Mouse (Mus musculus): ENCODE measurements around the gene Tnk1. TPM values are rescaled to one million over a fixed set of nuclear protein-coding genes. Genes with fewer than 3 reads are reported as not detected.

Gene Tnk1
- total and polyA plus RNA-seq, 3 experiments: 0.25 to 0.35 TPM; not detected in 1

DNA sequence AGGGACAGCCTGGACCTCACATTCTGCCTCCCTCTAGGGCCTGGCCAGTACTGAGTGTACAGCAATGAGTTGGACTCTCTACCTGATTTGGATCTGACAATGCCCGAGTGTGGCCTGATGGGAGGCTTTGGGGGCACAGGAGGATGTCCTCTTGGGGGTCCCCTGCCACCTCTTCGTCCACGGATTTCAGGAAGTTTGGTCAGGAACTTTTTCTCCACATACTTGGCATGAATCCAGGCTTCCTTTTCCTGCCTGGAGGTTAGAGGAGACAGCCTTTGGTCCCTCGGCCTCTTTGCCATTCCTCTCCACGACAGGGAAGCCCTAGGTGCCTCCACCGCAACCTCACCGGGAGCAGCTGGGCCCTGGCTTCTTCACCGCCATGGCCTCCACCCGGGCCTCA, 25.7 kb upstream of the Tnk1 start:
- Histone ChIP-seq H3K27ac (ENCODE audit: control insufficient read depth, low read depth, low read length) (0 out of 2 replicates have a peak overlapping the region, but pooled peaks have one; percentile 13), H3K36me3 (ENCODE audit: control insufficient read depth in 1 of 2, insufficient read depth in 2 of 2, low read length in 2 of 2) (peaks cover 0 to 16% of the 10 kb centered on the region in 2 experiments; a peak in 2 of 4 replicates), H3K9me3 (replicated peaks; ENCODE audit: insufficient read depth, low read length) (no peaks in the 10 kb centered on the region), H3K9ac (ENCODE audit: control insufficient read depth, low read depth, low read length, poor library complexity, severe bottlenecking) (no peak overlapping the region), H3K79me2 (ENCODE audit: control insufficient read depth, insufficient read depth, low read length, poor library complexity) (no peaks in the 10 kb centered on the region), H3K4me1 (ENCODE audit: control insufficient read depth in 1 of 2, insufficient read depth in 2 of 2, low read length in 2 of 2) (peaks cover 8 to 35% of the 10 kb centered on the region in 2 experiments), H3K27me3 (ENCODE audit: control insufficient read depth in 1 of 2, insufficient read depth in 2 of 2, low read length in 2 of 2) (no peaks in the 10 kb centered on the region), H3K4me3 (ENCODE audit: control insufficient read depth in 1 of 2, insufficient read depth in 1 of 2, low read depth in 2 of 2, low read length in 2 of 2) (no peak overlapping the region)
- no peak for DNase-seq (ENCODE audit: low read depth, low spot score)
- TF ChIP-seq TBP (IDR thresholded peaks at IDR 0.05; ENCODE audit: low read depth, low read length) (no peak), EP300 (IDR thresholded peaks at IDR 0.05; ENCODE audit: low read depth in 1 of 2, low read length in 2 of 2) (no peak), SMC3 (IDR thresholded peaks at IDR 0.05; ENCODE audit: low read depth, low read length) (no peak), RAD21 (IDR thresholded peaks at IDR 0.05; ENCODE audit: low read depth, low read length) (no peak), MAFK (IDR thresholded peaks at IDR 0.05; ENCODE audit: borderline replicate concordance, low read depth, low read length) (no peak), USF2 (IDR thresholded peaks at IDR 0.05; ENCODE audit: borderline replicate concordance in 1 of 2, insufficient read depth in 1 of 2, low read depth in 1 of 2, low read length in 2 of 2) (no peak), POLR2A (IDR thresholded peaks at IDR 0.05; ENCODE audit: control insufficient read depth in 1 of 2, insufficient read depth in 1 of 2, low read depth in 1 of 2, low read length in 2 of 2, poor library complexity in 1 of 2) (no peak), BHLHE40 (IDR thresholded peaks at IDR 0.05; ENCODE audit: borderline replicate concordance, low read depth, low read length) (no peak), SIN3A (IDR thresholded peaks at IDR 0.05; ENCODE audit: low read length) (no peak), MXI1 (IDR thresholded peaks at IDR 0.05; ENCODE audit: low read depth, low read length) (no peak), TAL1 (IDR thresholded peaks at IDR 0.05; ENCODE audit: low read length) (no peak), ZC3H11A (IDR thresholded peaks at IDR 0.05; ENCODE audit: low read depth, low read length) (no peak), CTCF (IDR thresholded peaks at IDR 0.05 in 2 of 3, conservative IDR thresholded peaks at IDR 0.05 in 1 of 3; ENCODE audit: control insufficient read depth in 1 of 3, insufficient read depth in 1 of 3, low read depth in 2 of 3, low read length in 3 of 3, poor library complexity in 1 of 3, severe bottlenecking in 1 of 3) (no peak), NELFE (IDR thresholded peaks at IDR 0.05; ENCODE audit: low read depth, low read length) (no peak), UBTF (IDR thresholded peaks at IDR 0.05; ENCODE audit: borderline replicate concordance, insufficient read depth, low read depth, low read length) (no peak), POLR2AphosphoS2 (IDR thresholded peaks at IDR 0.05; ENCODE audit: low read length) (no peak), ELF1 (IDR thresholded peaks at IDR 0.05; ENCODE audit: low read depth, low read length) (no peak)

DNA sequence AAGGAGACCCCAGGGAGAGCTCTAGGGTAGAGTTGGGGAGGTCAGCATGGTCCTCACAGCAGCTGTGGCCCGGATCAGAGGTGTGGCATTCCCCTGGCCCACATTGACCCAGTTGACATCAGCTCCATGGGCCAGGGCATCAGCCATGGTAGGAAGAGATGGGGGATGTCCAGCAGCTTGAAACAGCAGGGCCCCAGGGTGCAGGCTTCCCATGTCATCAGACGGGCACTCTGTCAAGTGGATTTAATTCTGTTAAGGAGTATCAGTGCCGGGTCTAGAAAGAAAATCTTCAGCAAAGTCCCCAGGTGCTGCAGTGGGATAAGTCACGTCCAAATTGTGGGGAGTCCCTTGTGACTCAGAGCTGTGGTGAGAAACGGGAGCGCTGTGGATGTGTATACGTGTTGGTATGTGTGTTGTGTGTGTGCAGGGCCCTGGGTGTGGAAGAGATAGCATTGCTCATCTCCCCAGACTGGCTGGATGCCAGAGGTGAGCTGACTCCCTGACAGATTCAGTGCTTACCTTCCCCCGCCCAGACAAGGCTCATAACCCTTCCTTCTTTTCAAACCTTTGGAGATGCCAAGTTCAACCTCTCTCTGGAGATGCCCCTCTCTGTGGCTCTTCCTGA, 25.1 kb upstream of the Tnk1 start:
- H3K36me3 ChIP-seq (ENCODE audit: control insufficient read depth in 1 of 2, insufficient read depth in 2 of 2, low read length in 2 of 2): peaks cover 0 to 22% of the 10 kb centered on the region in 2 experiments; a peak in 2 of 4 replicates
- DNase-seq (ENCODE audit: low read depth, low spot score): peak; percentile 96
- H3K9me3 ChIP-seq (replicated peaks; ENCODE audit: insufficient read depth, low read length): no peaks in the 10 kb centered on the region
- no peak overlapping the region for H3K9ac ChIP-seq (ENCODE audit: control insufficient read depth, low read depth, low read length, poor library complexity, severe bottlenecking)
- no peak overlapping the region for H3K4me3 ChIP-seq (ENCODE audit: control insufficient read depth in 1 of 2, insufficient read depth in 1 of 2, low read depth in 2 of 2, low read length in 2 of 2)
- H3K27me3 ChIP-seq (ENCODE audit: control insufficient read depth in 1 of 2, insufficient read depth in 2 of 2, low read length in 2 of 2): no peaks in the 10 kb centered on the region
- peaks cover 12 to 41% of the 10 kb centered on the region in 2 experiments for H3K4me1 ChIP-seq (ENCODE audit: control insufficient read depth in 1 of 2, insufficient read depth in 2 of 2, low read length in 2 of 2)
- peak overlapping the region; percentile 25 for H3K27ac ChIP-seq (ENCODE audit: control insufficient read depth, low read depth, low read length)
- H3K79me2 ChIP-seq (ENCODE audit: control insufficient read depth, insufficient read depth, low read length, poor library complexity): no peaks in the 10 kb centered on the region
- TF ChIP-seq TBP (IDR thresholded peaks at IDR 0.05; ENCODE audit: low read depth, low read length) (no peak), CHD1 (IDR thresholded peaks at IDR 0.05; ENCODE audit: low read depth, low read length) (no peak), SMC3 (IDR thresholded peaks at IDR 0.05; ENCODE audit: low read depth, low read length) (no peak), CHD2 (IDR thresholded peaks at IDR 0.05; ENCODE audit: low read length) (no peak), ZNF384 (IDR thresholded peaks at IDR 0.05; ENCODE audit: low read depth, low read length) (no peak), MAX (IDR thresholded peaks at IDR 0.05; ENCODE audit: low read length) (no peak; the same call in 1 of the 2 replicates), TCF12 (IDR thresholded peaks at IDR 0.05; ENCODE audit: low read depth, low read length) (peak; percentile 80), HCFC1 (IDR thresholded peaks at IDR 0.05; ENCODE audit: low read depth, low read length) (peak; percentile 31; the same call in 1 of the 2 replicates), SIN3A (IDR thresholded peaks at IDR 0.05; ENCODE audit: low read length) (peak; percentile 46), BHLHE40 (IDR thresholded peaks at IDR 0.05; ENCODE audit: borderline replicate concordance, low read depth, low read length) (peak; percentile 32; the same call in 1 of the 2 replicates), ZC3H11A (IDR thresholded peaks at IDR 0.05; ENCODE audit: low read depth, low read length) (no peak), MAZ (IDR thresholded peaks at IDR 0.05; ENCODE audit: low read depth, low read length) (peak; percentile 69; the same call in 1 of the 2 replicates), EP300 (IDR thresholded peaks at IDR 0.05; ENCODE audit: low read depth in 1 of 2, low read length in 2 of 2) (peak; percentile 75 to 91; a peak in 3 of 4 replicates), TAL1 (IDR thresholded peaks at IDR 0.05; ENCODE audit: low read length) (peak; percentile 69), RAD21 (IDR thresholded peaks at IDR 0.05; ENCODE audit: low read depth, low read length) (no peak; the same call in 1 of the 2 replicates), MYB (IDR thresholded peaks at IDR 0.05; ENCODE audit: low read depth, low read length) (peak; percentile 50; the same call in 1 of the 2 replicates), ZKSCAN1 (IDR thresholded peaks at IDR 0.05; ENCODE audit: low read depth, low read length) (no peak), CTCF (IDR thresholded peaks at IDR 0.05 in 2 of 3, conservative IDR thresholded peaks at IDR 0.05 in 1 of 3; ENCODE audit: control insufficient read depth in 1 of 3, insufficient read depth in 1 of 3, low read depth in 2 of 3, low read length in 3 of 3, poor library complexity in 1 of 3, severe bottlenecking in 1 of 3) (no peak), USF1 (IDR thresholded peaks at IDR 0.05; ENCODE audit: low read depth, low read length) (no peak), POLR2A (IDR thresholded peaks at IDR 0.05; ENCODE audit: control insufficient read depth in 1 of 2, insufficient read depth in 1 of 2, low read depth in 1 of 2, low read length in 2 of 2, poor library complexity in 1 of 2) (no peak), POLR2AphosphoS5 (IDR thresholded peaks at IDR 0.05; ENCODE audit: borderline replicate concordance, low read depth, low read length) (no peak)

Measured in MEL (cell line).